Mouse (Mus musculus): ENCODE data around the gene Zbtb48. TPM values are rescaled to one million over a fixed set of nuclear protein-coding genes. Genes with fewer than 3 reads are reported as not detected.
A peak's percentile ranks its signal among the peaks of the same experiment; 100 is the strongest.
"Not testable (repeated sequence)": the region's sequence is repeated elsewhere in the genome, so short reads cannot be mapped to it uniquely, and the experiment has no call there.

The Zbtb48 gene
- 1 to 10 TPM; 2.5 TPM for total RNA-seq (2021)
- long read RNA-seq, experiment 1, partial matches to known transcripts: 0 of 2 reads
- long read RNA-seq, experiment 1, other reads (novel, unspliced or antisense): 1 of 2 reads
- long read RNA-seq, experiment 2, partial matches to known transcripts: 1 of 4 reads
- long read RNA-seq, experiment 2, other reads (novel, unspliced or antisense): 0 of 4 reads

DNA sequence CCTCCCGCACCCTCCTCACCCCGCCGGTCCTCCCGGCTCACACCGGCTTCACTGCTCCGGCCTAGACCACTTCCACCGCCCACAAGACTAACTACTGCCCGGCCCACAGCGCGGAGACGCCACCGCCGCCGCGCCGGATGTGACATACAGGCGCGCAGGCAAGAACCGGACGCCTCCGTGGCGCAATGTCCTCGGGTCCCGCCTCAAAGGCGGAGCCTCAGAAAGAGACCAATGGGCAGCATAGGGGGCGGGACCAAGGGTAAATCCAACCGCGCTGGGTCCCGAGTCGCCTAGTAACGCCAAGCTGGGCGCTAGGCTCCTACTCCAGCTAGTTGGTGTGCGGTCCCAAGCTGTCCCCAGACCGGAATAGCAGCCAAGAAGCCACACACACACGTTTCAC, at the start of gene Zbtb48:
Gene Zbtb48 (minus strand): TSS at position 148 of the 400 bp plus-strand sequence.
- DNase-seq: peak; percentile 96

DNA sequence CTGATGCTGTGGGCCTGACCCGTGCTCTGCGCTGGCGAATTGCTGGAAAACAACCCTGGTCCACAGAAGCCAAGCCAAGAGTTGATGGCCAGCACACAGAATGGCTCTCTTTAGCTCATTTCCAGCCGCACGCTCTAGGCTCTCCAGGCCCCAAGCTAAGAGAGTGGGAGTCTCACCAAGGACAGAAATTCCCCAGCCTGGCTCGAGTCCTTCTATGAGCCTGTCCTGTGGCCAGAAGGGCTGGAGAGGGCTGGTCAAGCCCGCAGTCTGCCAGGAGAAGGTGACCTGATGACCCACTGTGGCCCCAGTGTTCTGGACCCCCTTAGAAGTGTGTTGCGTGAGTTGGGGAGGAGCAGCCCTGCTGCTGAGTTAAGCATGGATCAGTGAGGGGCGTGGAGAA, 49.7 kb upstream of the Zbtb48 start:
- DNase-seq: peak; percentile 59

- no peak for DNase-seq
Measured at GRCm38 (mm10) chr4:152074548-152074947, 47.1 kb upstream of the Zbtb48 start.

DNA sequence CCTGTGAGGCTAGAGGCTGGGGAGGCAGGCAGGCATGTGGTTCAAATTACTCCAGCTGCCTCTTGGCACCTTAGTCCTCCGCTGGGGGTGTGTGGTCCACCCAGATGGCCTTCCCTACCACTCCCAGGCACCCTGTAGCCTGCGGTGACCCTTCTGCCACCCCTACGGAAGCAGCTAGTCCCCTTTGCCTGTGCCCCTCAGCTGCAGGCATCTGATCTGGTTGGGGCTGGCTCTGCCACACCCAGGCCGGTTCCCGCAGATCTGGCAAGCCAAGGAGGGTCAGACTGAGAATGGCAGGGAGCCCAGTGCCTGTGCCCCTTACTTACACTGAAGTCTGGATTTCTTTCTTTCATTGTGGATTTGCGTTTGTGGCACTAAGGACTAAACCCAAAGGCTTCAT, 46.2 kb upstream of the Zbtb48 start:
- DNase-seq: no peak

DNA sequence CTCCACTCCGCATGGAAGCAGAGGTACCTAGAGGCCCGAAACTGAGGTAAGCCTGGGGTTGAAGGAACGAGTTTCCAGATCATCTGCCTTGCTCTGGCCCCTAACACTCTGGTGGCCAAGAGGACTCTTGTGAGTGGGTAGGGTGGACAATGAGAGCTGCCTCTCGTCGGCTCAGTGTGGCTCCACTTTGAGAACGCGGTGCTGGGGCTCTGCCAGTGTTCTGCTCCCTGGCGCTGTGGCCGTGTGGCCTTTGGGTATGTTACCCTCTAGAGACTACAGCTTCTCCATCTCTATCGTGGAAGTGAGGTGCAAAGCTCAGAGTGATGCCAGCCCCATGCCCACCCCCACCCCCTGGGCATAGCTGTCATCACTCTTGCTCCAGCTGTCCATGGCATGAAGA, 45.2 kb upstream of the Zbtb48 start:
- no peak for DNase-seq

GRCm38 (mm10) chr4:152072121-152072601, 44.7 kb upstream of the Zbtb48 start, which contains the start of gene Plekhg5:
Plekhg5 (plus strand) TSS chr4:152072498.
- DNase-seq: peak; percentile 79

DNA sequence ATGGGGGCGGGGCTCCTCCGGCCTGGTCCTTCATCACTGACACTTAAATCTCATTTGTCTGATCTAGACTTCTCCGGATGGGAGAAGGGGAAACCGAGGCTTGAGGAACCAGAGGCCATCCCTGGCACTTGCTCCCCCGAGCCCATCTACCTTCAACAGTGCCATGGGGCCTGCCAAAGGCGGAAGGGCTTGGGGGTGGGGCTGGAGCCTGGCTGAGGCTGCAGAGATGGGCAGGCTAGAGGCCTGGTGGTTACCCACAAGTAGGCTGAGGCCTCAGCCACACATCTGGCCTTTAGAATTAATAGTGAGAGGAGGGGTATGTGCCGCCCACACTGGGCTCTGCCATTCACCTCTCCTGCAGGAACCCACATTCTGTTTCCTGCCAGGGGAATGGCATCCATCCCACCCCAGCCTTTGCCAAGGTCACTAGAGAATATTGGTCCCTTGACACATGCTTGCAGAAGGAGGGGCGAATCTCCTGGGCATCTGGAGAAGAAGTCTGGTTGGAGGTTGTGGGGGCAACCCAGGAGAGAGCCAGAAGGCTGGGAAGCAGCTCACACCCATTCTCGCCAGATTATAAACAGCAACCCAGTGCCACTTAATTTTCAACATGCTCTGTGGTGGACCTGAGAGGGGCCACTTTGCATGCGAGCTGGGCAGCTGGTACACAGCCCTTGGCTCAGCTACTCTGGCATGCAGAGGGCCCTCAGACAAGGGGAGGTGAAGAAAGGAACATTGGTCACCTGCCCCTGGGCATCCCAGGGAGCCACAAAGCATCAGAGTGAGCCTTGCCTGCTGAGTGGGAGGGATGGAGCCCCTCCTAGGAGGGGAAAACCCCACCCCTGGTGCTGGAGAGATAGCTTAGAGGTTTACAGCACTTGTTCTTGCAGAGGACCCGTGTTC, 43.3 kb upstream of the Zbtb48 start:
- no peak for DNase-seq

GRCm38 (mm10) chr4:152069245-152069644, 41.8 kb upstream of the Zbtb48 start:
- no peak for DNase-seq

GRCm38 (mm10) chr4:152068166-152068724, 40.8 kb upstream of the Zbtb48 start:
- DNase-seq: peak; percentile 71

GRCm38 (mm10) chr4:152067280-152067679, 39.8 kb upstream of the Zbtb48 start:
- no peak for DNase-seq

GRCm38 (mm10) chr4:152062390-152063110, 35.1 kb upstream of the Zbtb48 start:
- DNase-seq: peak; percentile 73

GRCm38 (mm10) chr4:152044609-152045008, 17.1 kb upstream of the Zbtb48 start:
- DNase-seq: no peak

- no peak for DNase-seq
Measured at GRCm38 (mm10) chr4:152043171-152043570, 15.7 kb upstream of the Zbtb48 start.

- DNase-seq: no peak
Measured at GRCm38 (mm10) chr4:152041924-152042641, 14.6 kb upstream of the Zbtb48 start.

GRCm38 (mm10) chr4:152039831-152040310, 12.4 kb upstream of the Zbtb48 start:
- DNase-seq: no peak

GRCm38 (mm10) chr4:152038985-152039830, 11.7 kb upstream of the Zbtb48 start, which contains the start of gene Nol9:
Nol9 (plus strand) TSS chr4:152039321.
- peak; percentile 90 for DNase-seq

DNA sequence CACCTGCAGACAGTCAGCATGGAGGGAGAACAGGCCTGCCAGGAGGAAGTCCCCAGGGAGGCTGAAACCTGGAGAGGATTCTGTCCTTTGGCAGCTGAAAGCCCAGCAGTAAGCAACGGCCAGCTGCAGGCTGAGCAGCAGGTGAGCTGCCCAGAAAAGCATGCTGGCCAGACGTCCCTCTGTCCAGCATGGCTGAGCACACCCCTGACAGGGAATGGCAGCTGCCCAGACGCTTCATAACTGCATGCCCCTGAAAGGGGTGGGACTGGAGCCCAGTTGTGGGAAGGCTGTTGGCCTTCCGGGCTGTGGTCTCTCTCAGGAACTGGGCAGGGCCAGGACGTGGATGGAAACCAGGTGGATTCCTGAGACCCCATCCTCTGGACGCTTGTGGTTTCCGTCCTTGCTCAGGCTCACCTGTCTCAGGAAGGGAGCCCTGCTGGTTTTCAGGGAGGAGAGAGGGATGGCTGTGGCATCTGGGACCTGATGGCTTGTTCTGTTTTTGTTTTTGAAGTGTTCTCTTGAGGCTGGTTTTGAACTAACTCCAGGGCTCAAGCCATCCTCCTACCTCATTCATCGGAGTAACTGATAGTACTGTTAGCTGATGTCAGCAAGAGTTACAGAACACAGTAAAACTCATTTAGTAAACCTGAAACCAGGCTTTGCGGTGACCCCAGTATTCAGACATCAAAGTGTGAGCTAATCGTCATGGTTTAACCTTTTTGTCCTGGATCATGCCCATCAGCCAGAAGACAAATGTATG, 10.9 kb upstream of the Zbtb48 start, which contains the start of gene Tas1r1:
Gene Tas1r1 (minus strand): TSS at position 344 of the 760 bp plus-strand sequence.
- DNase-seq: peak; percentile 46

GRCm38 (mm10) chr4:152036464-152036863, 9.0 kb upstream of the Zbtb48 start:
- not testable (repeated sequence) for DNase-seq

GRCm38 (mm10) chr4:152032922-152033321, 5.5 kb upstream of the Zbtb48 start:
- DNase-seq: no peak
